Mouse (Mus musculus) small intestine, adult 10 weeks (tissue): ENCODE data around the gene Mrpl19. TPM values are rescaled to one million over a fixed set of nuclear protein-coding genes. Genes with fewer than 3 reads are reported as not detected.

Source experiments
- polyA plus RNA-seq: library from polyadenylated mRNA; stranded (reverse); fragments of 350-450 nt; fragmentation: Illumina TruSeq; extraction: RNeasy Lipid Tissue Mini Kit (QIAGEN cat#74804); gene quantifications from one replicate; pipeline ENCODE4 v1.2.3, GENCODE M21; 2014; ENCODE audit warnings: low replicate concordance

The Mrpl19 gene
- 11.1 TPM for polyA plus RNA-seq

DNA sequence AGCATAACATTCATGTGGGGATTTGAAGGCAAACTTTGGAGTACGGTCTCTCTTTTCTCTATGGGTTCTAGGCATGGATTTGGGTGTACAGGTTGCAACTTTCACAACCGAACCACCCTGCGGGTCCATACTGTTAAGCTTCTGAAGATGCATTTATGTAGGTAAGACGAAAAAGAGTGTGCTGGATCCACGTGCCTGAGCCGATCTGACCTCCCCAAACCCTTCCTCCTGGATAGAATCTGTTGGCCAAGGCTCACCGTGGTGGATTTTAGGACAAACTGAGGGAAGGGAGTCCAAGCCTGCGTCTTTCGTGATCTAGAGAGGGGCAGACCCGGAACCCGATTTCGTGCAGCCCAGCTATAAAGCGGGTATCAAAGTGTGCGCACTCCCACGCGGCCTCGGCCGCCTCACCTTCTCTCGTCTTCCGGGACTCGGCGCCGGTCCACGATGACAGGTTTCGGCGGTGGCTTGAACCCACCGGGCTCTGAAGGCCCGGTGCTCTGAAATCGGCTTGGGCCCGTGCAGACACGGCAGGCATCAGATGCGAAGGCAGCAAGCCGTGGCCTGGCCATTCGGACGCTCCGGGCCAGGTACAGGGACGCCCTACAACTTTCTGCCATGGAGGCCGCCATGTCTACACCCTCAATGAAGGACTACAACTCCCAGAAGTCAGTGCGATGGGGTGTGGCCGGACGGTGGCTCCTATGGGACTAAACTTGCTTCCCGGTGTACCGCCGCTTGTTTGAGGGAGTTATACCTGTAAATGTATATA is at the start of gene Mrpl19:
TSS of gene Mrpl19 (minus strand) at position 663 of the 772 bp plus-strand sequence.

GRCm38 (mm10) chr6:81923523-81924142 is 42.1 kb downstream of the Mrpl19 start, which contains the start of gene Gcfc2:
TSS of gene Gcfc2 (plus strand) at chr6:81923669.

Other genes with a start within 250 kb of the Mrpl19 start
- 12.8 TPM for gene Gcfc2, start 42.3 kb downstream of the Mrpl19 start, polyA plus RNA-seq
- 3.4 TPM for gene Eva1a, start 75.1 kb upstream of the Mrpl19 start, polyA plus RNA-seq